ENCODE assay signal across 15 mouse cellular contexts in genomic region chr5:74193626-74194025, GRCm38 (mm10). TPM values are rescaled to one million over a fixed set of nuclear protein-coding genes. Genes with fewer than 3 reads are reported as not detected.
DNase-seq lines count a peak whose midpoint lies in the region; ATAC-seq lines count a peak whose summit lies in the region.
"Had no signal": no experiment of that assay in that cellular context is flagged by ENCODE, and none has a peak within 500 bp of the region (broad histone marks: within the 10 kb centered on the region; RNA-seq: fewer than 3 reads in every experiment).

No protein-coding gene starts in this region.

- 0 out of 2 replicates have a peak overlapping the region, but pooled peaks have one; percentile 28 for H3K27ac ChIP-seq in heart, embryonic 16.5 days (ENCODE audit: low read length)
- H3K27ac ChIP-seq in embryonic facial prominence, embryonic 10.5 days (replicated peaks), result peak overlapping the region; percentile 95; the same call in 1 of the 2 replicates
- H3K27ac ChIP-seq in embryonic facial prominence, embryonic 15.5 days (replicated peaks), result no peak overlapping the region
- H3K27ac ChIP-seq in limb, embryonic 10.5 days, result peak overlapping the region; percentile 96
- H3K27ac ChIP-seq: gastrocnemius, adult 2 months; macrophage had no signal

- no peaks in the 10 kb centered on the region for H3K9me3 ChIP-seq in heart, embryonic 16.5 days (replicated peaks; ENCODE audit: control insufficient read depth, low read length)
- H3K9me3 ChIP-seq in embryonic facial prominence, embryonic 10.5 days, result no peaks in the 10 kb centered on the region
- no peaks in the 10 kb centered on the region for H3K9me3 ChIP-seq in embryonic facial prominence, embryonic 15.5 days (replicated peaks)
- no peaks in the 10 kb centered on the region for H3K9me3 ChIP-seq in limb, embryonic 10.5 days (replicated peaks)

- H3K4me3 ChIP-seq in heart, embryonic 16.5 days (ENCODE audit: low read length), result no peak overlapping the region
- peak overlapping the region; percentile 99; the same call in 1 of the 2 replicates for H3K4me3 ChIP-seq in embryonic facial prominence, embryonic 10.5 days
- H3K4me3 ChIP-seq in embryonic facial prominence, embryonic 15.5 days (replicated peaks), result no peak overlapping the region
- H3K4me3 ChIP-seq in limb, embryonic 10.5 days, result peak overlapping the region; percentile 88; the same call in 1 of the 2 replicates

- WGBS in heart, embryonic 16.5 days, result 57% methylated on average over 7 of the region's 7 CpGs
- 33% methylated on average over 7 of the region's 7 CpGs for WGBS in embryonic facial prominence, embryonic 10.5 days
- WGBS in embryonic facial prominence, embryonic 15.5 days, result 27% methylated on average over 7 of the region's 7 CpGs
- 32% methylated on average over 7 of the region's 7 CpGs for WGBS in limb, embryonic 10.5 days

- H3K27me3 ChIP-seq in heart, embryonic 16.5 days (ENCODE audit: control insufficient read depth, insufficient read depth, low read length), result no peaks in the 10 kb centered on the region
- peaks cover 26% of the 10 kb centered on the region for H3K27me3 ChIP-seq in embryonic facial prominence, embryonic 10.5 days (replicated peaks; ENCODE audit: low read depth, poor library complexity, severe bottlenecking)
- no peaks in the 10 kb centered on the region for H3K27me3 ChIP-seq in embryonic facial prominence, embryonic 15.5 days
- H3K27me3 ChIP-seq in limb, embryonic 10.5 days (ENCODE audit: low read depth, poor library complexity, severe bottlenecking), result 0 out of 2 replicates have a peak, but pooled peaks cover 5% of the 10 kb centered on the region
- H3K27me3 ChIP-seq: Patski had no signal

- H3K4me2 ChIP-seq in heart, embryonic 16.5 days (ENCODE audit: low read depth, low read length), result peak overlapping the region; percentile 94
- H3K4me2 ChIP-seq in embryonic facial prominence, embryonic 15.5 days (replicated peaks), result peak overlapping the region; percentile 98

- no peak for DNase-seq in heart, adult 8-10 months (ENCODE audit: low spot score)
- DNase-seq in embryonic facial prominence, embryonic 10.5 days (ENCODE audit: low spot score), result no peak
- DNase-seq in limb, embryonic 10.5 days (ENCODE audit: low spot score), result no peak
- DNase-seq in gastrocnemius, postnatal 25 days, result no peak
- no peak for DNase-seq in adrenal gland, adult (ENCODE audit: inconsistent age in 2 of 2, low spot score in 1 of 2)
- DNase-seq in thymus, postnatal 36 days, result no peak
- DNase-seq: adrenal gland, postnatal 10 days; cerebellum, postnatal 36 days; gastrocnemius, adult 2 months; liver had no signal

- H3K4me1 ChIP-seq in heart, embryonic 16.5 days (ENCODE audit: control insufficient read depth, insufficient read depth, low read length), result peaks cover 40% of the 10 kb centered on the region
- H3K4me1 ChIP-seq in embryonic facial prominence, embryonic 10.5 days, result peaks cover 87% of the 10 kb centered on the region
- H3K4me1 ChIP-seq in embryonic facial prominence, embryonic 15.5 days, result peaks cover 56% of the 10 kb centered on the region
- H3K4me1 ChIP-seq in limb, embryonic 10.5 days, result peaks cover 69% of the 10 kb centered on the region

- H3K9ac ChIP-seq in heart, embryonic 16.5 days (ENCODE audit: low read length), result peak overlapping the region; percentile 23; the same call in 1 of the 2 replicates
- no peak overlapping the region for H3K9ac ChIP-seq in embryonic facial prominence, embryonic 15.5 days

- no peak for ATAC-seq in heart, embryonic 16.5 days (replicated peaks; ENCODE audit: extremely low read depth, insufficient read depth, low FRiP score)
- no peak for ATAC-seq in embryonic facial prominence, embryonic 15.5 days (ENCODE audit: insufficient number of reproducible peaks, low FRiP score, low TSS enrichment, low read depth)
- ATAC-seq: hindbrain, embryonic 16.5 days; Patski had no signal

- peaks cover 13% of the 10 kb centered on the region for H3K36me3 ChIP-seq in heart, embryonic 16.5 days (ENCODE audit: control insufficient read depth, insufficient read depth)
- H3K36me3 ChIP-seq in embryonic facial prominence, embryonic 10.5 days (replicated peaks), result peaks cover 23% of the 10 kb centered on the region
- H3K36me3 ChIP-seq in embryonic facial prominence, embryonic 15.5 days, result peaks cover 15% of the 10 kb centered on the region
- peaks cover 22% of the 10 kb centered on the region for H3K36me3 ChIP-seq in limb, embryonic 10.5 days

RNA-seq across cellular contexts. Expression of gene Rasl11b, which starts 1.5 kb away (rescaled TPM):
- 101 and 112 TPM in 2 replicates for polyA plus RNA-seq in heart, embryonic 16.5 days (2015; fragmentation: Nextera tagmentation; extraction: Ambion mirVana)
- 10 to 100 TPM; 36.0 to 52.1 (median 41.2) TPM for total RNA-seq in heart, adult 8-10 months (2022)
- 46.3 and 58.0 TPM in 2 replicates for polyA plus RNA-seq in embryonic facial prominence, embryonic 10.5 days (2016; fragmentation: Nextera tagmentation; extraction: Ambion mirVana)
- polyA plus RNA-seq in embryonic facial prominence, embryonic 15.5 days (2015; fragmentation: Nextera tagmentation; extraction: Ambion mirVana), result 123 and 138 TPM in 2 replicates
- polyA plus RNA-seq in limb, embryonic 10.5 days (2016; fragmentation: Nextera tagmentation; extraction: Ambion mirVana), result 40.7 and 91.2 TPM in 2 replicates
- total RNA-seq in gastrocnemius, postnatal 25 days (2021), result 1 to 10 TPM; 2.3 to 2.8 TPM
- polyA plus RNA-seq: macrophage had no signal

Comparison
In these comparisons a context has a peak if more than half of its experiments do, and no peak if none do; other contexts are left out.
1. H3K4me3 ChIP-seq: peak in embryonic facial prominence, embryonic 10.5 days (single experiment) and limb, embryonic 10.5 days (single experiment); none in heart, embryonic 16.5 days (single experiment) and embryonic facial prominence, embryonic 15.5 days (single experiment).